Mouse (Mus musculus) liver, embryonic 14.5 days (tissue): ENCODE results near the gene Xlr4a.
"Not testable (repeated sequence)": the region's sequence is repeated elsewhere in the genome, so short reads cannot be mapped to it uniquely, and the experiment has no call there.

Source experiments
- CTCF ChIP-seq: IDR thresholded peaks from 2 replicates; pipeline ENCODE4 v1.5.1; 2016; ENCODE audit warnings: antibody characterized with exemption, low read depth, control low read depth
- EP300 ChIP-seq: IDR thresholded peaks from 2 replicates; pipeline ENCODE4 v1.6.1; 2016; ENCODE audit warnings: antibody characterized with exemption, low read depth

- not testable (repeated sequence) for TF ChIP-seq CTCF, EP300
Measured at GRCm38 (mm10) chrX:73122859-73123829, 40.9 kb upstream of the Xlr4a start.
